7 mouse cellular contexts compared by ENCODE assay signal in genomic region chr15:97784092-97784559, GRCm38 (mm10). TPM values are rescaled to one million over a fixed set of nuclear protein-coding genes. Genes with fewer than 3 reads are reported as not detected.
DNase-seq lines count a peak whose midpoint lies in the region; ATAC-seq lines count a peak whose summit lies in the region.

No protein-coding gene starts in this region.

- peak overlapping the region; percentile 89 for H3K9ac ChIP-seq in midbrain, embryonic 12.5 days (replicated peaks)

- peaks cover 16% of the 10 kb centered on the region for H3K27me3 ChIP-seq in limb, embryonic 10.5 days (ENCODE audit: low read depth, poor library complexity, severe bottlenecking)
- peaks cover 25% of the 10 kb centered on the region for H3K27me3 ChIP-seq in midbrain, embryonic 12.5 days

- H3K4me2 ChIP-seq in midbrain, embryonic 12.5 days (replicated peaks) = peak overlapping the region; percentile 87

- H3K9me3 ChIP-seq in limb, embryonic 10.5 days (replicated peaks) = no peaks in the 10 kb centered on the region
- H3K9me3 ChIP-seq in midbrain, embryonic 12.5 days = no peaks in the 10 kb centered on the region

- no peaks in the 10 kb centered on the region for H3K36me3 ChIP-seq in limb, embryonic 10.5 days
- no peaks in the 10 kb centered on the region for H3K36me3 ChIP-seq in midbrain, embryonic 12.5 days

- peaks cover 60% of the 10 kb centered on the region for H3K4me1 ChIP-seq in limb, embryonic 10.5 days
- H3K4me1 ChIP-seq in midbrain, embryonic 12.5 days = peaks cover 14% of the 10 kb centered on the region

- peak; percentile 95 for DNase-seq in adrenal gland, adult 2 months
- peak; percentile 94 for DNase-seq in embryo, embryonic 11 days
- peak; percentile 78 for DNase-seq in kidney, adult 11 months
- DNase-seq in limb, embryonic 10.5 days (ENCODE audit: low spot score) = peak; percentile 93
- DNase-seq in skeletal muscle tissue, adult 2 months (ENCODE audit: low read depth, low spot score) = peak; percentile 80

- peak overlapping the region; percentile 86 for H3K27ac ChIP-seq in limb, embryonic 10.5 days
- peak overlapping the region; percentile 64 for H3K27ac ChIP-seq in midbrain, embryonic 12.5 days (replicated peaks)

- ATAC-seq in granulocyte monocyte progenitor cell, adult 5-6 weeks (replicated peaks; ENCODE audit: poor library complexity, severe bottlenecking) = peak; percentile 52
- peak; percentile 90 for ATAC-seq in midbrain, embryonic 12.5 days (ENCODE audit: low FRiP score, low read depth)

- H3K4me3 ChIP-seq in limb, embryonic 10.5 days = peak overlapping the region; percentile 77
- peak overlapping the region; percentile 84 for H3K4me3 ChIP-seq in midbrain, embryonic 12.5 days

- 3% methylated on average over 39 of the region's 39 CpGs for WGBS in limb, embryonic 10.5 days
- WGBS in midbrain, embryonic 12.5 days = 3% methylated on average over 38 of the region's 39 CpGs

RNA-seq across cellular contexts. Expression of gene Slc48a1, which starts 5.8 kb away (rescaled TPM):
- 100 to 1,000 TPM; 116 to 158 TPM for total RNA-seq in adrenal gland, adult 2 months (2021)
- 204 and 217 TPM in 2 replicates for polyA plus RNA-seq in adrenal gland, adult 2 months (2012; rRNA removed)
- total RNA-seq in granulocyte monocyte progenitor cell, adult 5-6 weeks (2014; fragmentation: Nextera tagmentation) = 97.0 and 99.2 TPM in 2 replicates
- 67.6 and 71.6 TPM in 2 replicates for total RNA-seq in granulocyte monocyte progenitor cell, adult 5-6 weeks (2017)
- polyA plus RNA-seq in limb, embryonic 10.5 days (2016; fragmentation: Nextera tagmentation; extraction: Ambion mirVana) = 17.0 and 23.5 TPM in 2 replicates
- 37.8 and 42.0 TPM in 2 replicates for polyA plus RNA-seq in midbrain, embryonic 12.5 days (2016; fragmentation: Nextera tagmentation; extraction: Ambion mirVana)

RNA-seq across cellular contexts. Expression of gene Rapgef3, which starts 16.4 kb away (rescaled TPM):
- total RNA-seq in adrenal gland, adult 2 months (2021) = 10 to 100 TPM; 13.4 to 18.6 TPM
- 44.5 and 52.6 TPM in 2 replicates for polyA plus RNA-seq in adrenal gland, adult 2 months (2012; rRNA removed)
- 8.4 and 33.0 TPM in 2 replicates for total RNA-seq in granulocyte monocyte progenitor cell, adult 5-6 weeks (2014; fragmentation: Nextera tagmentation)
- 11.9 and 19.1 TPM in 2 replicates for total RNA-seq in granulocyte monocyte progenitor cell, adult 5-6 weeks (2017)
- 6.4 and 6.7 TPM in 2 replicates for polyA plus RNA-seq in limb, embryonic 10.5 days (2016; fragmentation: Nextera tagmentation; extraction: Ambion mirVana)
- polyA plus RNA-seq in midbrain, embryonic 12.5 days (2016; fragmentation: Nextera tagmentation; extraction: Ambion mirVana) = 8.0 and 8.6 TPM in 2 replicates

RNA-seq across cellular contexts. Expression of gene Endou, which starts 53.0 kb away (rescaled TPM):
- under 1 TPM; 0.35 to 0.66 TPM for total RNA-seq in adrenal gland, adult 2 months (2021)
- polyA plus RNA-seq in adrenal gland, adult 2 months (2012; rRNA removed) = 0.38 and 0.66 TPM in 2 replicates
- 0.53 and 2.8 TPM in 2 replicates for total RNA-seq in granulocyte monocyte progenitor cell, adult 5-6 weeks (2014; fragmentation: Nextera tagmentation)
- 1.7 and 2.2 TPM in 2 replicates for total RNA-seq in granulocyte monocyte progenitor cell, adult 5-6 weeks (2017)
- 0.16 and 0.26 TPM in 2 replicates for polyA plus RNA-seq in limb, embryonic 10.5 days (2016; fragmentation: Nextera tagmentation; extraction: Ambion mirVana)
- polyA plus RNA-seq in midbrain, embryonic 12.5 days (2016; fragmentation: Nextera tagmentation; extraction: Ambion mirVana) = 0.16 and 0.20 TPM in 2 replicates

Comparison
In these comparisons a context has a peak if more than half of its experiments do, and no peak if none do; other contexts are left out.
1. Peak in every context shown above with its lines: DNase-seq, ATAC-seq, H3K4me3 ChIP-seq and H3K27ac ChIP-seq.